Mouse (Mus musculus): ENCODE data around the gene Dcaf12. TPM values are rescaled to one million over a fixed set of nuclear protein-coding genes. Genes with fewer than 3 reads are reported as not detected.
A peak's percentile ranks its signal among the peaks of the same experiment; 100 is the strongest.

Dcaf12 gene
- polyA plus RNA-seq, 1 experiment from 2014 or later: 57.1 TPM

DNA sequence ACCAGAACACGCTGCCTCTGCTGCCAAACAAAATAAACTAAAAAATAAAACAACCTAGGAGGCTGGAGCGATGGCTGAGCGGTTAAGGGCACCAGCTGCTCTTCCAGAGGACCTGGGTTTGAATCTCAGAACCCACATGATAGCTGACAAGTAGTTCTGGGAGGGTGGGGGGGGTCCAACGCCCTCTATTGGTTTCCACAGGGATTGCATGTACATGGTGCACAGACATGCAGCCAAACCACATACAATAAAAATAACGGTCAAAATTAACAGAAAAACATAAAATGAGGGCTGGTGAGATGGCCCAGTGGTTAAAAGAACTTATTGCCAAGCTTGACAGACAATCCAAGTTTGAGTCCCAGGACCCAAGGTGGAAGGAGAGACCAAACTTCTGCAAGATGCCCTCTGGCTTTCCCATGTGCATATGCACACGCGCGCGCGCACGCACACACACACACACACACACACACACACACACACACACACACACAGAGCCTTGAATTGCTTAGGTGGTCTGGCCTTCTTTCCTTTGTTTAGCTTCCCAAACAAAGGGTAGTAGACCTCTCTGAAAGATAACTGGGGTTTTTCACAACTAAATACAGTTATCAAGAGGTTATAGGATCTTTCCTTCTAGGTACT, 26.3 kb upstream of the Dcaf12 start:
- no peaks in the 10 kb centered on the region for H3K9me3 ChIP-seq
- 80% methylated on average over 11 of the region's 11 CpGs for WGBS
- H3K4me2 ChIP-seq (replicated peaks): no peak overlapping the region
- H3K9ac ChIP-seq: no peak overlapping the region
- H3K4me3 ChIP-seq: no peak overlapping the region
- H3K27ac ChIP-seq: no peak overlapping the region
- no peaks in the 10 kb centered on the region for H3K27me3 ChIP-seq
- no peak for ATAC-seq (ENCODE audit: insufficient number of reproducible peaks, insufficient read depth, low FRiP score, low TSS enrichment)
- no peaks in the 10 kb centered on the region for H3K36me3 ChIP-seq
- no peaks in the 10 kb centered on the region for H3K4me1 ChIP-seq

GRCm38 (mm10) chr4:41336546-41336945, 21.9 kb upstream of the Dcaf12 start:
- H3K9me3 ChIP-seq: no peaks in the 10 kb centered on the region

GRCm38 (mm10) chr4:41331698-41332421, 17.2 kb upstream of the Dcaf12 start:
- no peaks in the 10 kb centered on the region for H3K36me3 ChIP-seq
- 85% methylated on average over 9 of the region's 9 CpGs for WGBS
- H3K9me3 ChIP-seq: no peaks in the 10 kb centered on the region
- no peak overlapping the region for H3K4me3 ChIP-seq
- H3K4me1 ChIP-seq: no peaks in the 10 kb centered on the region
- no peak for ATAC-seq (ENCODE audit: insufficient number of reproducible peaks, insufficient read depth, low FRiP score, low TSS enrichment)
- H3K9ac ChIP-seq: no peak overlapping the region
- no peak overlapping the region for H3K27ac ChIP-seq
- H3K4me2 ChIP-seq (replicated peaks): no peak overlapping the region
- no peaks in the 10 kb centered on the region for H3K27me3 ChIP-seq

More at GRCm38 (mm10) chr4:41336546-41336945, 21.9 kb upstream of the Dcaf12 start:
- Histone ChIP-seq H3K4me2 (replicated peaks) (no peak overlapping the region), H3K4me1 (no peaks in the 10 kb centered on the region), H3K27me3 (no peaks in the 10 kb centered on the region), H3K9ac (no peak overlapping the region), H3K27ac (no peak overlapping the region), H3K36me3 (no peaks in the 10 kb centered on the region), H3K4me3 (no peak overlapping the region)
- ATAC-seq (ENCODE audit: insufficient number of reproducible peaks, insufficient read depth, low FRiP score, low TSS enrichment): no peak

- WGBS: 80% methylated on average over 3 of the region's 3 CpGs
- ATAC-seq (ENCODE audit: insufficient number of reproducible peaks, insufficient read depth, low FRiP score, low TSS enrichment): no peak
- no peaks in the 10 kb centered on the region for H3K27me3 ChIP-seq
Observed at GRCm38 (mm10) chr4:41331085-41331484, 16.4 kb upstream of the Dcaf12 start.

GRCm38 (mm10) chr4:41329481-41329880, 14.8 kb upstream of the Dcaf12 start:
- no peaks in the 10 kb centered on the region for H3K27me3 ChIP-seq
- no peaks in the 10 kb centered on the region for H3K9me3 ChIP-seq
- H3K4me2 ChIP-seq (replicated peaks): no peak overlapping the region
- H3K36me3 ChIP-seq: no peaks in the 10 kb centered on the region
- H3K9ac ChIP-seq: no peak overlapping the region
- H3K4me3 ChIP-seq: no peak overlapping the region
- WGBS: 38% methylated on average over 4 of the region's 4 CpGs
- H3K4me1 ChIP-seq: no peaks in the 10 kb centered on the region
- no peak overlapping the region for H3K27ac ChIP-seq
- no peak for ATAC-seq (ENCODE audit: insufficient number of reproducible peaks, insufficient read depth, low FRiP score, low TSS enrichment)

More at GRCm38 (mm10) chr4:41331085-41331484, 16.4 kb upstream of the Dcaf12 start:
- H3K27ac ChIP-seq: no peak overlapping the region
- no peaks in the 10 kb centered on the region for H3K9me3 ChIP-seq
- no peaks in the 10 kb centered on the region for H3K36me3 ChIP-seq
- no peak overlapping the region for H3K9ac ChIP-seq
- no peak overlapping the region for H3K4me3 ChIP-seq
- no peak overlapping the region for H3K4me2 ChIP-seq (replicated peaks)
- no peaks in the 10 kb centered on the region for H3K4me1 ChIP-seq

DNA sequence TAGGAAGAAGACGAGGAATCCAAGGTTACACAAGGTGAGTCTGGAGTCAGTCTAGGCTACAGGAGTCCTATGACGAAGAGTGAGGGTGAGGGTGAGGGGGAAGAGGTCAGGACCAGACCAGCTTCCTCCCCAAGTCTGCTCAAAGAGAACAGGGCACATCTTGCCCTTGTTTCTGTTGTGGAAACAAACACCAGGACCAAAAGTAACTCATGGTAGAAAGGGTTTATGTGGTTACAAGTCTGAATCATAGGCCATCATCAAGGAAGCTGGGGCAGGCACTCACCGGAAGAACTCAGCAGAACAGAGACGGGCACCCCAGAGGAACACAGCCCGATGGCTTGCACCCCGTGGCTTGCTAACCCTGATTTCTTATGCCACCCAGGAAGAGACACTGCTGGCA, 12.2 kb upstream of the Dcaf12 start:
- 88% methylated on average over 6 of the region's 6 CpGs for WGBS
- H3K27me3 ChIP-seq: no peaks in the 10 kb centered on the region

GRCm38 (mm10) chr4:41320971-41321370, 6.3 kb upstream of the Dcaf12 start:
- Histone ChIP-seq H3K9me3 (no peaks in the 10 kb centered on the region), H3K27ac (no peak overlapping the region), H3K4me1 (no peaks in the 10 kb centered on the region), H3K9ac (no peak overlapping the region), H3K4me3 (no peak overlapping the region), H3K36me3 (no peaks in the 10 kb centered on the region), H3K27me3 (no peaks in the 10 kb centered on the region), H3K4me2 (replicated peaks) (no peak overlapping the region)
- WGBS: 80% methylated on average over 4 of the region's 4 CpGs
- ATAC-seq (ENCODE audit: insufficient number of reproducible peaks, insufficient read depth, low FRiP score, low TSS enrichment): no peak

More for the DNA sequence above, 12.2 kb upstream of the Dcaf12 start:
- no peak overlapping the region for H3K4me2 ChIP-seq (replicated peaks)
- no peaks in the 10 kb centered on the region for H3K9me3 ChIP-seq
- no peak overlapping the region for H3K27ac ChIP-seq
- H3K4me3 ChIP-seq: no peak overlapping the region
- no peaks in the 10 kb centered on the region for H3K4me1 ChIP-seq
- no peak overlapping the region for H3K9ac ChIP-seq
- no peak for ATAC-seq (ENCODE audit: insufficient number of reproducible peaks, insufficient read depth, low FRiP score, low TSS enrichment)
- H3K36me3 ChIP-seq: no peaks in the 10 kb centered on the region

DNA sequence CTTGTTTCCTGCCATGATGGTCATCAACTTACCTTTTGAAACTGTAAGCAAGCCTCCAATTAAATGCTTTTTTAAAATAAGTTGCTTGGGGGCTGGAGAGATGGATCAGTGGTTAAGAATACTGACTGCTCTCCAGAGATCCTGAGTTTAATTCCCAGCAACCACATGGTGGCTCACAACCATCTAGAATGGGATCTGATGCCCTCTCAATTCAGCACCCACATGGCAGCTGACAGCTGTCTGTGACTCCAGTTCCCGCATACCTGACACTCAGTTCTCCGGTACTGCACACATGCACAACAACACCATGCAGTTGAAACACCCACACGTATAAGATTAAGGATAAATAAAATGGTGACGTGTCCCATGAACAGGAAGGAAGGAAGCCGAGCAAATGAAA, 3.6 kb upstream of the Dcaf12 start:
- H3K9ac ChIP-seq: no peak overlapping the region
- no peaks in the 10 kb centered on the region for H3K9me3 ChIP-seq
- 83% methylated on average over 5 of the region's 5 CpGs for WGBS
- H3K4me3 ChIP-seq: no peak overlapping the region
- H3K27ac ChIP-seq: no peak overlapping the region
- no peaks in the 10 kb centered on the region for H3K36me3 ChIP-seq
- H3K27me3 ChIP-seq: no peaks in the 10 kb centered on the region
- peaks cover 5% of the 10 kb centered on the region; the same call in 1 of the 2 replicates for H3K4me1 ChIP-seq
- ATAC-seq (ENCODE audit: insufficient number of reproducible peaks, insufficient read depth, low FRiP score, low TSS enrichment): no peak
- H3K4me2 ChIP-seq (replicated peaks): no peak overlapping the region

- Histone ChIP-seq H3K4me2 (replicated peaks) (peak overlapping the region; percentile 76), H3K4me3 (peak overlapping the region; percentile 86), H3K9me3 (no peaks in the 10 kb centered on the region), H3K36me3 (peaks cover 19% of the 10 kb centered on the region), H3K27me3 (no peaks in the 10 kb centered on the region), H3K4me1 (peaks cover 12% of the 10 kb centered on the region; the same call in 1 of the 2 replicates), H3K27ac (peak overlapping the region; percentile 97), H3K9ac (peak overlapping the region; percentile 91)
- WGBS: 58% methylated on average over 8 of the region's 8 CpGs
- ATAC-seq (ENCODE audit: insufficient number of reproducible peaks, insufficient read depth, low FRiP score, low TSS enrichment): no peak
Observed at GRCm38 (mm10) chr4:41315173-41315572, 484 bp upstream of the Dcaf12 start.

DNA sequence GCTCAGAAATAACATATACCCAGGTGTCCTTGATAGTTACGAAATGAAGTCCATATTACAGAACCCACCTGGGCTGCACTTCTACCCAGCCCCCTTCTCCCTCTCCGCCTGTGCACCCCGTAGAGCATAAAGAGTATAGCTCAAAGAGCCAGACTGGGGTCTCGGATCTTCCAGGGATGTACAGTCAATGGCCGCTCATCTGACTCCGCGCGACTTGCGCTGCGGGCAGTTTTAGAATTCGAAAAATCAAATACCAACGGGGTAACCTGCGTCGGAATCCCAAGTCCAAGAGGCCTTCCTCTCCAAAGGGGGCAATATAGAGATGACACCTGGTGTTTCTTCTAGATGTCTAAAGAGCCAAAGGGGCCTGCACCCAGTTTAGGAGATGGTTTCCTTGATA, 967 bp downstream of the Dcaf12 start:
- Histone ChIP-seq H3K27me3 (no peaks in the 10 kb centered on the region), H3K4me1 (peaks cover 12% of the 10 kb centered on the region; the same call in 1 of the 2 replicates), H3K36me3 (peaks cover 34% of the 10 kb centered on the region), H3K27ac (peak overlapping the region; percentile 97), H3K9ac (peak overlapping the region; percentile 91), H3K4me2 (replicated peaks) (peak overlapping the region; percentile 76), H3K9me3 (no peaks in the 10 kb centered on the region), H3K4me3 (peak overlapping the region; percentile 86)
- ATAC-seq (ENCODE audit: insufficient number of reproducible peaks, insufficient read depth, low FRiP score, low TSS enrichment): 0 out of 2 replicates have a peak, but pooled peaks have one; percentile 19
- WGBS: 12% methylated on average over 14 of the region's 14 CpGs

GRCm38 (mm10) chr4:41310567-41311563, 3.8 kb downstream of the Dcaf12 start:
- H3K27ac ChIP-seq: no peak overlapping the region
- H3K4me1 ChIP-seq: peaks cover 12% of the 10 kb centered on the region; the same call in 1 of the 2 replicates
- H3K4me2 ChIP-seq (replicated peaks): no peak overlapping the region
- no peaks in the 10 kb centered on the region for H3K27me3 ChIP-seq
- H3K9me3 ChIP-seq: no peaks in the 10 kb centered on the region
- no peak for ATAC-seq (ENCODE audit: insufficient number of reproducible peaks, insufficient read depth, low FRiP score, low TSS enrichment)
- H3K9ac ChIP-seq: no peak overlapping the region
- 94% methylated on average over 9 of the region's 9 CpGs for WGBS
- peaks cover 53% of the 10 kb centered on the region for H3K36me3 ChIP-seq
- no peak overlapping the region for H3K4me3 ChIP-seq
